Mouse (Mus musculus) embryo, embryonic 10.5 days (tissue): ENCODE results near the gene Insl3.

ENCODE experiments used
- DNase-seq: peaks from one replicate; pipeline ENCODE4 v3.0.0-alpha.2; 2015; ENCODE audit warnings: low spot score

Gene Insl3

DNA sequence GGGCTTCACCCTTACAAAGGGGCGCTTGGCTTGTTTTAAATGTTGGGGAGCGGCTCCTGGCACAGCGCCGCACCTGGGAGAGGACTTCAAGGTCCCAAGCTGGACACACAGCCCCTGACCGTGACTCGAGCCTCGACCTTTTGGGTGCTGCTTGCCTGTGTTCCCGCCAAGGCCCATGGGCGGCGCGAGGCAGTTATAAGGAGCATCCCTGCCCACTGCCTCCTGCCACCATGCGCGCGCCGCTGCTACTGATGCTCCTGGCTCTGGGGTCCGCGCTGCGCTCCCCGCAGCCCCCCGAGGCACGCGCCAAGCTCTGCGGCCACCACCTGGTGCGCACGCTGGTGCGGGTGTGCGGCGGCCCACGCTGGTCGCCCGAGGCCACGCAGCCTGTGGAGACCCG lies at the start of gene Insl3:
Insl3 (plus strand) TSS at position 187 of the 400 bp plus-strand sequence.
- no peak for DNase-seq

DNA sequence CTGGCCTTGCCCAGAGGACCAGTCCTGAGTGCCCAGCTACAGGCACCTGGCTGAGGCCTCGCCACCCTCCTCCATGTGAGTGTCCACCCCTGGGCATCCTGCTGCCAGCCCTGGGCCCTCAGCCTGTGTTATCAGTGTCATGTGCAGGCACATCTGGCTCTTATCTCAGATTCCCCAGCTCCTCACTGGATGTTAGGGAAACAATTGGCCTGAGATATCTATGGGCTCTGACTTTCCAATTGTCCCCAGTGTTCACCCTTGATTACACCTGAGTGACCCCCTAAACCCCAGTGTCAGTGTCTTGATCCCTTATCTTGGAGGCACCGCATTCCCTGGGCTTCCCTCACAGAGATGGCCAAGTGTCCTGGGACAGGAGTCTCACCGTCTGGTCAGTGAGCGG lies 49.7 kb upstream of the Insl3 start:
- DNase-seq = no peak

DNA sequence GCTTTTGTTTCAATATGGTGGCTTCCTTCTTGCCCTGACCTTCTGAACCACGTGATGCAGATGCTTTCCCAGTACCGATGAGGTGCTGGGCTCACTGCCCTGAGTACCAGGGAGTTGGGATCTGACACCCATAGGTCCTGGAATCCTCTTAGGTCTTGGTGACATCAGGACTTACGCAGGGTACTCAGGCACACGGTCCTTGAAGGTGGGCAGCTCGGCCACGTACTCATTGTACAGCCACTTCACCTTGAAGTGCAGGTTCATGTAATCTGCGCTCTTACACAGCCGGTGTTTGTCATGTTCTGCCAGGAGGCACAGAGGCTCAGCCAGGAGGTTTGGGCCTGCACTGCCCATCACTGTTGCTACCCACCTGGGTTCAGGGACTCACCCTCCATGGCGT lies 43.5 kb upstream of the Insl3 start:
- DNase-seq = no peak

DNA sequence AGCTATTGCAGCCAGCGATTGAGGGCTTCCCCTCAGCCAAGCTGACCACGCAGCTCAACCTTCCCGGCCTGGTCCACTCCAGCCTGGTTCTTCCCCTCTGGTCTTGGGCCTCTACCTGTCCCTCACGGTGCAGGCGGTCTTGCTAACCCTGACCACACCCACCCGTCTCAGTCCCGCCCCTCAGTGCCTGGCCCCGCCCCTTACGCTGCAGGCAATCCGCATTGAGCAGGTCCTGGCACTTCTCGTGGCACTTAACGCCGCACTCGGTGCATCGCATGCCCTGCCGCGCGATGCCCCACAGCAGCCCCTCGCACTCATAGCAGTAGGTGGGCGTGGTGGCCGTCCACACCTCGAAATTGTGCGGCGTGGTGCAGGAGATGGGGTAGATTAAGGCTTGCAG lies 34.4 kb upstream of the Insl3 start:
- DNase-seq = peak; percentile 40

DNA sequence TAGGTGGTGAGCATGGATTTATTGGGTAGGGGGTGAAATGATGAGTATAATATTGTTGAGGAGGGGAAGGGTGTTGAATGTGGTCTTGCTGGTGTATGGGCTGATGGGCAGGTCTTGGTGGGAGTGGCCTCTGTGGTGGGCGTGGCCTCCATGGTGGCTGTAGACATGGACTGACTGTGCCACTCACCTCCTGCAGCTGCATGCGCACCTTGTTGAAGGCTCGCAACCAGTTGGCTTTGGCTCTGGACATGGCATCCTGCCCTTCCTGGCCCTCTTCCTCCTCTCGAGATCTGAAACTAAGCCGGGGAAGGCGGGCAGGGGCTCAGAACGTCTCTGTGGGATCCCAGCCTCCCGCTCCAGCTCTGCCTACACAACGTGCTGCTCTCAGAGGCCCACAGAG lies 31.2 kb upstream of the Insl3 start:
- no peak for DNase-seq

DNA sequence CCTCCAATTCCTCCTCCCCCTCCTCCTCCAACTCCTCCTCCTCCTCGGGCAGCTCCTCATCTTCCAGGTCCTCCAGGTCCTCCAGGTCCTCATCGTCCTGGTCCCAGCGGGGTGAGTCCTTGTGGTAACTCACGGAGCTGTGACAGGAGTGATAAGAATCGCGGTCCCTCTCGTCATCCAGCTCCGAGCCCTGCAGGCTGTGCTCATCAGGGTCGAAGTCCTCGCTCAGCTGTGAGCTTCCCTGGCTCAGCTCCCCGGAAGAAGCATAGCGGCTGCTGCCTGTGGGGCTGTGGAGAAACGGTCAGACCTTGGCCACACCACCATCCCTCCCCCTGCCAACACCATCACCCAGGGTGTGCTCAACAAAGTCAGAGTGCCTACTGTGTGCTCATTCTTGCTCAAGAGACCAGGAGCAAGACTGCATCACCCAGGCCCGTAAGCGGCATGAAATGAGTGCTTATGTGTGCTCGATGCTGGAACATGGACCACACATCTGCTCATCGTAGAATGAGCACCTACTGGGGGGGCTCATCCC lies 30.4 kb upstream of the Insl3 start:
- no peak for DNase-seq

DNA sequence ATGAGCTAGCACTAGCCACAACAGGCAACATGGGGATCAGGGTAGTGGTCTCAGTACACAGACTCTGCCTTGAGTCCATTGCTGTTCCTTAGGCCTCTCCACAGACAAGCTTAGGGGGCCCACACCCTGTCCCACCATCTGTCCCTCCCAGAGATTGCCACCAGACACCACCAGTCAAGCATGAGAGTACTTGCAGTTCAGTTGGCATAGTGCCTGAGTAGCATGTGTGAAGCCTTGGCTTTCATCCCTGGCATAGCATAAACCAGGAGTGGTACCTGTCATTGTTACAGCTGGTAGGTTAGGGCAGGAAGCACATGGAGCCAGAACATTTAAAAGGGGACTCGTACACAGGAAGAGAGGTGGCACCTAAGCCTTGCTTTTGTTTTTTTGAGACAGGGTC lies 29.3 kb upstream of the Insl3 start:
- no peak for DNase-seq

DNA sequence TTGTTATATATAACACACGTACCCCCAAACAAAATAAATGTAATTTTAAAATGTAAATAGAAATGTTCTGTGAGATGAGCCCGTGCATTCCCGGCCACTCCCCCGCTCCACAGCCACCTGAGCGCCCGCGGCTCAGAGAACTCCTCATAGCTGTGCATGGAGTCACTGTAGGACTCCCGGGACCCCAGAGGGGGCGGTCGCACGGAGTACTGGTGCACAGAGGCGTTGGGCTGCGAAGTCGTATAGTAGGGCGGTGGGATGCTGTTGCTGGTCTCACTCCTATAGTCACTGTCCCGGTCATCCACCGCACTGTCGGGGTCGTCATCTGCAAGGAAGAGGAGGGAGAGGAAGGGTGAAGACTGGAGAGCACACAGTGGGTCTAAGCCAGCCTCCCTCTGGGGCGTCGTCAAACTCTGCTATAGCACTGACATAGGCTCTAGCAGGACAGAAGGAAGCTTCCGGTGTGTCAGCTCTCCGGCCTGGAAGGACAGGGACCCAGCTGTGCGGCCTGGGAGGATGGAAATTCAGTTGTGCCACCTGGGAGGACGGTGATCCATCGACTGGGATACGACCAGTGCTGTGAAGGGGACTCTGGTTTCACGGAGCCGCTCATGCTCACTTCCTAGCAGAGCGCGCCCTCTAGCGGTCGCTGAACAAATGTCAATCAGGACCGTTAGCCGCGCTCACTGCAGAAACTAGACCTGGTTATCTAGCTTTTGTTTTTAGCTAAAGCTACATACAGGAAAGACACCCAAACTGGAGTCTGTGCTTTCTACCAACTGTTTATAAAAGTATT lies 28.5 kb upstream of the Insl3 start:
- peak; percentile 93 for DNase-seq

DNA sequence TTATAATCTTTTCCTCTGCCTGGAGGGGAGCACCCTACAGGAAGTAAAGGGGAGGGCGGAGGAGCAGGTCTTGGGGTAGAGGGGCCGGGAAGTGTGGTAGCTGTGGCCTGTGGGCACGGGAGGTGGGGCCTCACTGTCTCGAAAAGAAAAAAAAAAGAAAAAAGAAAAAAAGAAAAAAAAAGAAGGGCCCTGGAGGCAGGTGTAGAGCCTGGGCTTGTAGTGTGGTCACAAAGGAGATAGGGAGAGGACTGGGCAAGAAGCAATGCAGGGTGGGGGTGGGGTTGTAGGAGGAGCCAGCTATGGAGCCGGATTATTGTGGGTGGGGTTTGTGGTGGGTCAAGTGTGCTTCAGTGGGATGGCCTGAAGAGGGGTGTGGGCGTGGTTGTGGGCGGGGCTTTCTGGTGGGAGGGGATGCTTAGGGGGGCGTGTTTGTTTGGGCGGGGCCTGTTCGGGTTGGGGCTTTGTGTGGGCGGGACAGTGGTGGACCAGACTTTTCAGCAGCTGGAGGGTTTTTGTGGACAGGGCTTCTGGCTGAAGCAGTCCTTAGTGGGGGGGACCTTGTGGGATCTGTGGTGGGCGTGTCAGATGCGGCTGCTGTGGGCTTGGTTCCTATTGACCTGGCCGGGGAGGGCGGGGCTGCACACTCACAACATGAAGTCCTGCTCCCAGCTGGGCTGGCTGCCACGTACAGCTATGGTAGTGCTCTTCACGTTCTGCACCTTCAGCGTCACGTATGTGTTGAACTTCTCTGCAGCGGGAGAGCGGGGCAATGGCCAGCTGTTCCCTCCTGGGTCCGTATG lies 23.5 kb upstream of the Insl3 start:
- peak; percentile 88 for DNase-seq

DNA sequence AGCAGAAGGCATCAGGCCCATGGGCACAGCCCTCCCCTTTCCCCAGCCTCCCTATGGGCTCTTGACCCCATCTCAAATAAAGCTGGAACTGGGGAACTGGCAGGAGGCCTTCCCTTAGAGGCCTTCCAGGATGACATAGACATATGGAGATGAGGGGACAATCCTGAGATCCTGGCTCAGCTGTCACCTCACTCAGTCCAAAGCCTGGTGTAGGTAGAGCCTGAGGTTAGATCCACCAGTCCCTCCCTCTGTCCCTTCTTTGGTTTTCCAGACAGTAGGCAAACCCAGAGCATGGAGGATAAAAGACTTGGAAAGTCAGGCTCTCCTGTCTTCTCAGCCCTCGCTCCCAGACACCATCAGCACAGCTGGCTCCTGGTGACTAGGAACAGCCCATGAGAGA lies 22.2 kb upstream of the Insl3 start:
- no peak for DNase-seq

DNA sequence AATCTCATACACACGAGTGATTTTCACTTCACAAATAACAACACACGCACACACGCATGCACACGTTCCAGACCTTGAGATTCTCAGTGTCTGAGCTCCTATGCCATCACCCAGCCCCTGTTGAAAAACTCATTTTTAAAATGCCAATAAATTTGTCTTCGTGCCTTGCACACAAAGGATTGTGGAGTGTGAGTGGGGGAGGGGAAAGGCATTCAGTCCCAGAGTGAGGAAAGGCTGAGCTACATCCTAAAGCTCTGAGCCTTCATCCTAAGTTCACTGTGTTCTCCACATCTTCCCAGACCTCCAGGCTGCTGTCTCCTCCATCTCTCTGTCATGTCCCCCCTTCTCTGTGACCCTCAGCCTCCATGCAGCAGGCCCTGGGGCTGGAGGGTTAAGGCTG lies 21.8 kb upstream of the Insl3 start:
- no peak for DNase-seq

DNA sequence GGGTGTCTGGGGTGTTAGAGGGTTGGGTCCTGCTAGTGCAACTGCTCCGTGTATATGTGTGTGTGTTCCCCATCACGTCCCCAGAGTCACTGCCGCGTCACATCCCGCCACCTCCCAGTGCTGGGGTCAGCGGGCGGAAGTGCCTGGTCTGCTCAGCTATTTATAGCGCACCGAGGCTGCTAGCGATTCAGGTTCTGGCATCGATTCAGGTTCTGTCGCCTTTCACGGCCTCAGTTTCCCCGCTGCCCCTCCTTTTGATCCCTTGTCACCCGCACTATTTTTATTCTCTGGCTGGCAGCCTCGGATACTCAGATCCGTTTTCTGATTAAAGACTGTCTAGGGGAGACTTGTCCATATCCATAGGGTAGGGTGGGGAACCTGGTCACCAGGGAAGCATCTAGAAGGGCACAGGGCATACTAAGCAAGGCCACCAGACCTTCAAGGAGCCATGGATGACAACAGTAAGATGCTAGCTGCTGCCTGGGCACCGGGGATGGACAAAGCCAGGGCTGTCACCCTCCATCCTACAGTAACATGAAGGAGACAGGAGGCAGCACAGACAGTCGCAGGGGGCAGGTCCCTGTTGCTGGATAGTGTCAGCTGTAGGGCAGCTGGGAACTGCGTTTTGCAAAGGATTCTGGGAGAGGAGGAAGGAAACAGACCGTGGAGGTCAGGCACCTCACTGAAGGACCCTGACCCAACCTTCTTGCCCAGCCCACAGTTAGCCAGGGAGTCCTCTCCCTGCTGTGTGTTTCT lies 20.6 kb upstream of the Insl3 start:
- no peak for DNase-seq

DNA sequence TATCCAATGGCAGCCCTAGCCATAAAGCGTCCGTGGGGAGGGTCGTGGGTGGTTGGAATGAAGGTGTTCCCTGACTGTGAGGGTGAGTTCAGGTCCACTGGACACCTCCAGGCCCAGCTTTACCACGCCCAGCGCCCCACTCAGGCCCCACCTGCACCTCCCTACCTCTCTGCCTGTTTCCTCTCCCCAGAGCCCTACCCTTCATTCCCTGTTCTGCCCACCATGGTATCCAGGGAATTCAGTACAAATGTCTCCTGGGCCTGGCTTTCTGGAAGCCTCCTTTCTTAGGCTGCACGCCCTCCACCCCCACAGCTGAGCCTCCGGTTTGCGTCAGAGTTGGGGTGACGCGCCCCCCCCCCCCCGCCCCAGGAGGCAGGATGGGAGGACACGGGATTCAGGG lies 18.8 kb upstream of the Insl3 start:
- no peak for DNase-seq

DNA sequence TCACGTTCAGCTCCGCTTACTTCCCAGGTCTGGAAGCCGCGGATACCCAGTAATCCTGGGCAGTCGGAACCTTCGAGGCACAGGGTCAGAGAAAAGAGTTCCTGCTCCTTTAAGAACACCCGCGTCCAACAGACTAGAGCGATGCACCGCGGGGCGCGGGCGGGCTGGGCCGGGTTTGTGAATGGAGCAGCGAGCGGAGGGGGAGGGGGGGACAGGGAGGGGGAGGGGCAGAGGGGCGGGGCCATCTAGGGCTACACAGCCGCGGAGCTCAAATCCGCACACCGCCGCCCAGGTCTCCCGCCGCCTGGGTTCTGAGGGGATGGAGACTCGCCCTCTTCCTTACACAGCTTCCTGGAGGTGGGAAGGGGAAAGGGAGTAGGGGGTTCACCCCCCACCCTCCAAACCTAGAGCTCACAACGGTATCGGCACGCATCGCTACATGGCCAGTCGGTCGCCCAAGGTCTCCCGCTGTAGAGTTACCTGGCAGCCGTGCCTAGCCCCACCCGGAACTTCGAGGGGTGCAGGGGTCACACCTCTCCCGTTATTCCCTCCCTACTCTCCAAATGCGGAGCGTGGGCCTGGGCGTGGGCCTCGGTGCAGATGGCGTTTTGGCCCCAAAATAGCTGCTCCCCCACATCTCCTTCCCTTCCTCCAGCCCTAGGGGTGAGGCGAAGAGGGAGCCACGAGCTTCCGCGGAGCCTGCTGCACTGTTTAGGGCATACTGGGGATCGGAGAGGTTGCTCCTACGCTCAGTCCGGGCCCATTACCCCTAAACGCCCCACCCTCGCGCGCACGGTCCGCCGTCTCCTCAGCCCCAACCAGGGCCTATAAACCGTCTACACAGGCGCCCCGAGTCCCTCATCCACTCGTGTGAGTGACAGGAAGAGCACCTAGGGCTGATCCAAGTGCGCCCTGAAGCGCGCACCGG lies 18.1 kb upstream of the Insl3 start:
- DNase-seq = peak; percentile 81

DNA sequence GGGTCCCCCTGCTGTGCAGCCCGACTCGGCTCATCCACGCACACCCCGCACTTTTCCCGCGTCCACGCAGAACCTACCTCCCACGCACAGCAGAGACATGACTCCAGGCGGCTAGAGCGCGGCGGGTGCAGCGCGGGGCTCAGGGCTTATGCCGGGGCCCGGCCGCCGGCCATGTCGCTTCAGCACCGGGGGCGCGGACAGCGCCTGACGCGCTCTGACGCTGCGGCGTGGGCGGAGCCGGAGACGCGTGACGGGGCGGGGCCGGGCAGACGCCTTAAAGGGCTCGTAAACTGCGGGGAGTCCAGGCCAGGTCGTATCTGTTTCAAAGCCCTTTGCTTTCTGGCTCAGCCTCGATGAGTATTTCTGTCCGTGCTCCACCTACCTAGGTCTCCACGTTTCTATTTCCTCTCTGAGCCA lies 17.5 kb upstream of the Insl3 start, which contains the start of gene Unc13a:
Unc13a (minus strand) TSS at position 209 of the 417 bp plus-strand sequence.
- peak; percentile 92 for DNase-seq

DNA sequence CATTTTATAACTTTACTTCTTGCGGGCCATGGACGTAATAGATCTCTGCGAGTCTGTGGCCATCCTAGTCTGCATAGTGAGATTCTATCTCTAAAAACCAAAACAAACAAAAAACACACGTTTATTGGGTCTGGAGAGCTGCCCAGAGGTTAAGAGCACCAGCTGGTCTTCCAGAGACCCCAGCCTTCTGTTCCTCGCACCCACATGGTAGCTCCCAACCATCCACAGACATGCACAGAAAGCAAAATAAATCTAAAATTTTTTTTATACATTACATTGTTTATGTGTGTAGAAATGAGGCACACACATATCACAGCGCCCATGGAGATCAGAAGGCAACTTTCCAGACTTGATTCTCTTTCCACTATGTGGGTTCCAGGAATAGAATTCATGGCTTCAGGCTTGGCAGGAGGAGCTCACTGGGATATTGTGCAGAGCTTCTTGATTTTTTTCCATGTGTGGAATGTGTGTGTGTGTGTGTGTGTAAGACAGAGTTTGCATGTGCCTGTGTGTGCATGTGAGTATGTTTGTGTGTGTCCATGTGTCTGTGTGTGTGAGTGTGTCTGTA lies 16.8 kb upstream of the Insl3 start:
- DNase-seq = no peak

DNA sequence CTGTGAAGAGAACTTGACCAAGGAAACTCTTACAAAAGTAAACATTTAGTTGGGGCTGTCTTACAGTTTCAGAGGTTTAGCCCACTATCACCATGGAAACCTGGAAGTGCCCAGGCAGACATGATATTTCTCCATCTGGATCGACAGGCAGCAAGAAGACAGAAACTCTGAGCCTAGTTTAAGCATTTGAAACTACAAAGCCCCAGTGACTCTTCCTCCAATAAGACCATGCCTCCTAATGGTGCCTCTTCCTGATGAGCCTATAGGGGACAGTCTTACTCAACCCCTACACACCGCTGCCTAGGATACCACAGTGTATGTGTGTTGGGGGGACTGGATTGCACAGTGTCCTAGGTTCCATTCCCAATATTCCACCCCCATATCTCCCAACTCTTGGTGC lies 14.9 kb upstream of the Insl3 start:
- no peak for DNase-seq

DNA sequence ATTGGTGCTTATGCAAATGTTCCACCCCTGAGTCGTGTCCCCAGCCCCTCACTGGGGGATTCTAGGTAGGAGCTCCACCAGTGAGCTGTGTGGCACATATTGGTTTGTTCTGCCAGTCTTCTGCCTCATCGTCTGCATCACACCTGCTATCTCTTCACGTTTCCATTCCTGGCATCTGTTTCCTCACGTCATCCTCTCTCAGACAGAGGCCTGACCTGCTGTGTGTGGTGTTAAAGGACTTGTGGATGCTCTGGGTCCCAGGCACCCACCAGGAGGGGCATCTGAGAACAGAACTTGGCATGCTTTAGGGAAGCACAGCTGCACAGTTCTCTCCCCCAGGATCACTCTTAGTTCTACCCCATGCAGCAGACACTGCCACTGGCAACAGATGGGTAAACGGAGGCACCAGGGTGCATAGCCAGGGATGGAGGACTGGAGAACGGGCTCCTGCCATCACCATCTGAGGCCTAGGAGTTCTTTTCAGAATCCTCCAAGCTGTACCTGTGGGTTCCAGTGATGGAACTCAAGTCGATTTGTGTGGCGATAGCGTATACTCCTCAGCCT lies 13.5 kb upstream of the Insl3 start:
- DNase-seq = no peak

DNA sequence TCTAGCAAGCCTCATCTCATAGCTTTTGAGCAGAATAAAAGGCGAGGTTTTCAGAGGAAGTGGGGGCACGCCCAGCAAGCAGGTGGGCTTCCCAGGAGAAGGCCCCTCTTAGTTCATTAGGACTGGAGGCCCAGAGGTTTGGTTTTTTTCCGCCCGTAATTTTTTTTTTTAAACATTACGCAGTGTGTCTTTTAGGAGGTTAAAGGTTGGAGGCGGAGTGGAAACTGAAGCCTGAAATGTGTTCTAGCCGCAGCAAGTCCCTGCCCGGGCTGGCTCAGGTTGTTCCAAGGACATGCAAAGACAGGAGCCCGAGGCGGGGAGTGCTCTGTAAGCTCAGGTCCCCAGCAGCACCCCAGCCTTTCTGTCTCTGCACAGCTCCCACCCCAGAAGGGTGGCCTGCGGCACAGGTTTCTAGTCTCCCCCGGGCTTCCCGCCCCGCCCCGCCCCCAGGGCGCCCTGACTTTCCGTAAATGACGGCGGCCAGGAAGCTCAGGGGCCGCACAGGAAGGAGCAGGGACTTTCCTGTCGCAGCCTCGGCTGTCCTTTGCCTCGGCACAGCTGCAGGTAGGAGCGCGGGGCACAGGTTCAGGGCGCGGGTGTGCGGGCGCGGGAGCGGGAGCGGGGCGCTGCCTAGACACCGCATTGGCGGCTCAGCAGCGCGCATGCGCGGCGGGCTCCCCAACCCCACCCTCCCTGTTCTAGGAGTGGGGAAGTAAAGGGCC lies 12.8 kb upstream of the Insl3 start, which contains the start of gene Jak3:
Jak3 (plus strand) TSS at position 277 of the 722 bp plus-strand sequence.
- peak; percentile 50 for DNase-seq

DNA sequence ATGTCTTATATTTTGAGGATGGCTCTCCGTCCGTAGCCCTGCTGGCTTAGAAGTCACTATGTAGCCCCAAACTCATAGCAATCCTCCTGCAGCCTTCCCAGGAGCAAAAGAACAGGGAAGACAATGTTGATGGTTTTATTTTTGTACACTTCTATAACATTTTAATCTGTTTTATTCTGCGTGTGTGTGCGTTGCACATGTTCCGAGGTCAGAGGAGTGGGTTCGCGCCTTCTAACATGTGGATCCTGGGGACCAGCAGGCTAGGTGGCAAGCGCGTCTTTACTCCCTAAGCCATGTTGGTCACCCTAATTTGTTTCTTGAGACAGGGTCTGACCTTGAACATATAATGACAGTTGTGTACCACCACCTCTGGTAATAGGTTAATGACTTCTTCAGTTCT lies 12.2 kb upstream of the Insl3 start:
- DNase-seq = no peak
